Mouse (Mus musculus): ENCODE measurements around the gene Tchp.

Gene Tchp

DNA sequence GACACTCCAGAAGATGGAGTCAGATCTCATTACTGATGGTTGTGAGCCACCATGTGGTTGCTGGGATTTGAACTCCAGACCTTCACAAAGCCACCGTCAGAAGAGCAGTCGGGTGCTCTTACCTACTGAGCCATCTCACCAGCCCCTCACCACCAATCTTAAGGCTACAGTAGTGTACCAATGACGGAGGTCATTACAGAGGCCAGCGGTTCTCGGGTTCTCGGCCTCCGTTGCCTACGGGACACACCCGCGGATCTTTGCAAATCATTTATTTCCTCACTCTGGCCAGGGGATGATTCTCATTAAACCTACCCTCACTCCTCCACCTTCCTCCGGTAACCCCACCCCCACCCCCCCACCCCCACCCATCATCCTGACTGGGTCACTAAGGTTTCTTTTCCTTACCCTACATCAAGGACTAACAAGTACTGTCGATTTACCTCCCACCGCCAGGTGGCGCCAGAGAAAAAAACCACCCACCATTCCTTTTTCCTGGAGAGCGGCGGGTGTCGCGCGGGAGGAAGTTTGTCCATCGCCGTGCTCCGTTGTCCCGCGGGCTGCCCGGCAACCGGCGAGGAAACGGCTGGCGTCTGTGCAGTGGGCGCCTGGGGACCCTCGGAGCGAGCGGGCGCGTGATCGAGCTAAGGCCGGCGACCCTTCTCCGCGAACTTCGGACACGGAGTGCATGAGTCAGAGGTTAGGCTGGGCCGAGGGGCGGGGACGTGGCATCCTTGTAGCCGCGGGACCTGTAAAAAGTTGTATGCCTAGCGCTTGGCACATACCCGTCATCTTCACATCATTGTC lies at the start of gene Tchp:
Gene Tchp, plus strand, starts transcription at position 496 of the 804 bp plus-strand sequence.
- peak; percentile 97 to 98 for DNase-seq

DNA sequence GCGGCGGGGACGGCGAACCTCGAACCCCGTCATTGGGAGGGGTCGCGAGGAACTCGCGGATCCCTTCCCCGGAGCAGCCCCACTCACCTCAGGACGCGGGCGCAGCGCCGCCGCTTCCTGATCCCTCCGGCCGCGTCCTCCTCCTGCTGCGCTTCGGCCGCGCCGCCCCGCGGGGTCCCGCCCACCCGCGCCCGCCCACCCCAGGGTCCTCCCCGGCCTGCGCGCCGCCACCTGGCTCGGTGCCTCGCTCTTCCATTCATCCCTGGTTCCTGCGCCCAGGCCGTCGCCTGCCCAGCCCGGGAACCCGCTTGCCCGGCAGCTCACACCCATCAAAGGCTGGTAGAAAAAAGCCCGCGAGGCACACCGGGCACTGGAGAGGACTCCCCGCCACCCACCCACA lies 49.3 kb upstream of the Tchp start, which contains the start of gene Trpv4:
Gene Trpv4, minus strand, starts transcription at position 167 of the 400 bp plus-strand sequence.
- DNase-seq, result peak; percentile 46 to 69

DNA sequence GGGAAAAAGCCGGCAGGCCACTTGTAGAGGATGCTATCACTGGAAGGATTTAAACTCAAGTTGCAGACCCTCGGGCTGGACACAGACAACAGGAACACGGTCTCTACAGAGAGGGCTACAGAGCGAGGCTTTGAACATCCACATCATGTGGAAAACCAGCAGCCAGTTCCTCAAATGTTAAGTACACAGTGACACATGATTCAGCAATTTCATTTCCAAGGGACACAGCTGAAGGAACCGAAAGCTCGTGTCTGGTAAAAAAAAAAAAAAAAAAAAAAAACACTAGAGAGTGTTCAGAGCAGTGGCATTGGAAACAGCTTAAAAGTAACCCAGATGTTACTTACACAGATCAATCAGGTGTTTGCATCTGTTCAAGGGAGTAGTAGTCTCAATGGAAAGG lies 46.5 kb upstream of the Tchp start:
- DNase-seq, result no peak

GRCm38 (mm10) chr5:114664139-114664538 lies 43.4 kb upstream of the Tchp start:
- no peak for DNase-seq

GRCm38 (mm10) chr5:114664750-114665149 lies 42.8 kb upstream of the Tchp start:
- DNase-seq, result peak in 1 of 2 experiments; percentile 50

GRCm38 (mm10) chr5:114666659-114667058 lies 40.9 kb upstream of the Tchp start:
- DNase-seq, result no peak

DNA sequence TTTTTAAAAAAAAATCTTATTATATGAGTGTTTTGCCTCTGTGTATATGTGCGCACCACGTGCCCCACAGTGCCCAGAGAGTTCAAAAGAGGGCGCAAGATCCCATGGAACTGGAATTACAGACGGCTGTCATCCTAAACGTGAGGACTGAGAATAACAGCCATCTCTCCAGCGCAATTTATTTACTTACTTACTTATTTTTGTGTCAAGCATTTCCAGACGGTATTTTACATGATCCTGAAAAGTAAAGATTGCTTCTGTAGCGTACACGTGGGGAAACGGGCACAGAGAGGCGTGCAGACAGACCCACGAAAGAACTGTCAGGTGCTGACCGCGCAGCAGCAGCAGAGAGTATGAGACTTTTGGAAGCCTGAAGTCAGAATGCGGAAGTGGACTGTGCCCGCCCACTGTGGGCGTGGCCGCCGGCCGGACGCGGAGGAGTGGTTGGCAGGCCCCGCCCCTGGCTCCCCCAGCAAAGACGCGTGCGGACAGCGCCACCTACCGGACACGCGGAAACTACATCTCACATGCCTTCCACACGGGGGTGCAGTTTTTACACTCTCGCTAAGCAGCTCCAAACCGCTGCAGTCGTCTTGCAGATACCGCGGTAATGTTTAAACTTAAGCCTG lies 40.2 kb upstream of the Tchp start:
- DNase-seq, result peak; percentile 99

DNA sequence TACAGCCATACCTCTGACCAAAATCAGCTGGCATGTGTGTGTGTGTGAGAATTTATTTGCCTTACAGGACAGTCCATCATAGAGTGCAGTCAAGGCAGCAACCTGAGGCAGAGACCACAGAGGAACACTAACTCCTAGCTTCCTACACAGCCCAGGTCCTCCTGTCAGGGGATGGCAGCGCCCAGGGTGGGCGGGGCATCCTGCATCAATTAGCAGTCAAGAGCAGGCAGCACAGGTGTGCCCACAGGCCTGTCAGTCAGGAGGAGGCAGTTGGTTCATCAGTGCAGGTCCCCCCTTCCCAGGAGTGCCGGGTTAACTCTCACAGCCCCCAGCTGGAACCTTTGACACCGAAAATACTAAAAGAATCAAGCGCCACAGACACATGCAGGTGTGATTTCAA lies 38.5 kb upstream of the Tchp start:
- DNase-seq, result no peak

DNA sequence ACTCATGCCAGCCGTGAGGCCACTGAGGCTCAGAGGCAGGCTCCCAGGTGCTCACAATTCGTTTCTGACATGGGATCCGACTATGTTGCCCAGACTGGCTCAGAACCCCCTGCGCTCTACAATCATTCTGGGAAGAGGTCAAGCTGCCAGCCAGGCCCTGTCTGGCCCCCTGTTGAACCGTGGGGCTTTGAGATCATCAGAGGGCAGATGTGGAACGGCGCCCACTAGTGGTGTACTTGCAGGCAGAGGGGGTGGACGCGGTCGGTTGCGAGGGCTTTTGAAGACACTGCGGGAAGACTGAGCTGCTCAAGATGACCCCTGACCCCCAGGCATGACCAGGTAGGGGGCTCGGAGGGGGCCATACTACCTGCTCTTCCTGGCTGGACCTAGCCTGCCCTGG lies 34.4 kb upstream of the Tchp start:
- no peak for DNase-seq

- no peak for DNase-seq
These were observed 33.0 kb upstream of the Tchp start for GRCm38 (mm10) chr5:114674594-114674993.

GRCm38 (mm10) chr5:114679841-114680591 lies 27.5 kb upstream of the Tchp start:
- no peak for DNase-seq

GRCm38 (mm10) chr5:114680676-114681285 lies 26.8 kb upstream of the Tchp start:
- no peak for DNase-seq

- no peak for DNase-seq
These were observed 25.8 kb upstream of the Tchp start for GRCm38 (mm10) chr5:114681717-114682116.

DNA sequence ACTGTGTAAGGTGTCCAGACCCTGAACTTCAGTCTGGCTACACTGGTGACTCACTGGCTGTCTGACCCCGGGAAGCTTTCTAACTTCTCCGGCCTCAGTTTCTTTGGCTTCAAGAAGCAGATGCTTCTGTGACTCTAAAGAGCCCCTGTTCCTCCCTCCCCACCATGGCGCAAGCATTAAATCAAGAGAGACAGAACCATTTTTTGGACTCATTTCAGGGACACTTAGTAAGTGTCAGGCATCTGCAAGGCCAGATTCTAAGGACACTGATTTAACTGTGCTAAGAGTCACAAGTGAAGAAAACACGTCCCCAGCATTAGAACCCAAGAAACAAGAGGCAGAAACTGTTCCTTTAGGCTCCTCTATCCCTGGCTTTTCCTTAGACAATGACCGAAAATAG lies 21.6 kb upstream of the Tchp start:
- DNase-seq, result no peak

DNA sequence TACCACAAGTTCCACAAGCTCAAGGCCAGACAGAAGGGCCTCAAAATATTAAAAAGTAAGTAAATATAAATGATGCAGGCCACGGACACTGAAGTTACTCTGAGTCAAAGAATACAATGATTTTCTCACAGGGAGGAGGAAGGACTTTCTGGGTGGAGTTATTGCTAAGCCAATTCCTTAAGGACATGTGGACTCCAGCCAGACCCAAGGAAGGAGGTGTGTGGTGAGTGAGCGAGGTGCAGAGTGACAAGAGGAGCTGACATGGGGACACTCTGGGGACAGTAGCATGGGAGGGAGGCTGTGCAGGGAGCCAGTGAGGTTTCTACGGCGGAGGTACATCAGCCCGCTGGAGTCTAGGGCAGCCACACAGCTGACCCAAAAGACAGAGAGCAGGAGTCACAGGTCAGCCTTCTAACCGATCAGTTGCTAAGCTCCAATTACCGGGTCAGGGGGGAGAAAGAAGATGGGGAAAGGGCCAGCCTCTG lies 20.8 kb upstream of the Tchp start:
- DNase-seq, result no peak

DNA sequence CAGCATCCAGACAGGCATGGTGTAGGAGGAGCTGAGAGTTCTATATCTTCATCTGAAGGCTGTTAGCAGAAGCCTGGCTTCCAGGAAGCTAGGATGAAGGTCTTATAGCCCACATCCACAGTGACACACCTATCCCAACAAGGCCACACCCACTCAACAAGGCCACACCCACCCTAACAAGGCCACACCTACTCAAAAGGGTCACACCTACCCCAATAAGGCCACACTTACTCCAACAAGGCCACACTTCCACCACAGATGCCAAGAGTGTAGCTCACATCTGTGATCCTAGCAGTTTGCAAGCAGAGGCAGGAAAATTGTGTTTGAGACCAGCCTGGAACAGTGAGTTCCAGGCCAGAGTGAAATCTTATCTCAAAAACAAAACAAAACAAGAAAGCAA lies 19.7 kb upstream of the Tchp start:
- DNase-seq, result no peak

GRCm38 (mm10) chr5:114688703-114689102 lies 18.9 kb upstream of the Tchp start:
- DNase-seq, result no peak

GRCm38 (mm10) chr5:114689700-114690366 lies 17.7 kb upstream of the Tchp start:
- peak; percentile 41 to 63 for DNase-seq

GRCm38 (mm10) chr5:114690633-114691567 lies 16.7 kb upstream of the Tchp start, which contains the start of gene Gltp:
Gltp (minus strand) TSS chr5:114690984.
- DNase-seq, result peak; percentile 93 to 96

GRCm38 (mm10) chr5:114695775-114696174 lies 11.8 kb upstream of the Tchp start:
- DNase-seq, result no peak

DNA sequence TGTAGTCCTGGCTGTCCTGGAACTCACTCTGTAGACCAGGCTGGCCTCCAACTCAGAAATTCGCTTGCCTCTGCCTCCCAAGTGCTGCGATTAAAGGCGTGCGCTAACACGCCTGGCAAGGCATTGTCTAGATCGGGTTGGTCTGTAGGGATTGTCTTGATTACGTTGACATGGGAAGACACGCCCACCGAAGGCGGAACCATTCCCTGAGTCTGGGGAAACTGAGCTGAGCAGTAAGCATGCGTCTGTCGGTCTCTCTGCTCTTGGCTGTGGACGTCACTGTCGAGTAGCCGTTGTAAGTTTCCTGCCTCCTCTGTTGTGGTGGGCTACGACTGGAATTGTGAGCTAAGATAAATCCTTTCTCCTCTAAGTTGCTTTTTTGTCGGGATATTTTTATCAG lies 10.6 kb upstream of the Tchp start:
- no peak for DNase-seq

Measured in kidney, postnatal 4 days (tissue).